Comparison of ENCODE assay signal across 9 mouse cellular contexts in the genomic region with DNA sequence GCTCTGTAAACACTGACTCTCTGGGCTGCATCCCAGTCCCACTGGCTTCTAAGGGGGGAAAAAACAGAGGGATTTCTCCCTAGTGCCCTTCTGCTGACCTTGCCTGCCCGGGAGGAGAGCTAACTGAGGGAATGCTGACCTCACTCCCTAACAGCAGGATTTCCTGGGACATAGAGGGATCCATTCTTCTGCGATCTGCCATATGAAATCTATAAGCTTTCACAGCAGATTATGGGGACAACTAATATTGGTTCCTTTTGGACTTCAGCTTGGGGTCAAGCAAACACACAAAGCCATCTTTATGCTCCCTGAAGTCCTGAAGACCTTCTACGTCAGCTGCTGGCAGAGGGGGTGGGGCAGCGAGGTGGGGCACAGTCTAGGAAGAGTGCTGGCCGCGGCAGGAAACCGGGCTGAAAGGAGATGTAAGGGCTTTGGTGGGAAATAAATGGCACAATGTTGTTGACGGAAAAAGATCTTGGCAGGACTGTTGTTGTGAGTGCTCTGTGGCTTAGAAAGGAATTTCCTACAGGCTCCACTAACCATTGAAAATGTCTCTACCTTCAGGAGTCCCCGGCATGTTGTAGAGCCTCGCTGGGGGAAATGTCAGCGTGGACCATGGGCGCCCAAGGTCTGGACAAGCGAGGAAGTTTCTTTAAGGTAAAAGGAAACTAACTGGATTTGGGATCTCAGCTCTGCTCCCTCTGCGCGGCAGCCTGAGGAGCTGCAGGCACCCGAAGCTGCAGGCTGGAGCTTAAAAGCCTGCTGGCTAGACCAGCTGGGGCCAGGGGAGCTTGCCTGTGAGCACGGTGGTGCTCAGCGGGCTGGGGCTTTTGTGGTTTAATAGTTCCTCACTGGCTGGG.
DNase-seq lines count a peak whose midpoint lies in the region; ATAC-seq and TF ChIP-seq lines count a peak whose summit lies in the region.
"Had no signal": no experiment of that assay in that cellular context is flagged by ENCODE, and none has a peak within 500 bp of the region (broad histone marks: within the 10 kb centered on the region; RNA-seq: fewer than 3 reads in every experiment).

No protein-coding gene starts in this region.

- H3K4me3 ChIP-seq in ES-E14 (ENCODE audit: insufficient read depth in 1 of 2, low read depth in 1 of 2, low read length in 2 of 2, poor library complexity in 1 of 2, severe bottlenecking in 1 of 2), result peak overlapping the region; percentile 38 to 58
- peak overlapping the region; percentile 35 for H3K4me3 ChIP-seq in hindbrain, embryonic 13.5 days
- peak overlapping the region; percentile 67 for H3K4me3 ChIP-seq in small intestine, adult 2 months (ENCODE audit: low read depth, low read length)
- H3K4me3 ChIP-seq: erythroblast, embryonic 14.5 days had no signal

- no peak for DNase-seq in ES-E14 (ENCODE audit: low read depth, low spot score)
- peak; percentile 11 for DNase-seq in cerebellum, adult 9-11 months
- DNase-seq in gastrocnemius, adult 18-20 months (ENCODE audit: low spot score), result peak; percentile 20
- peak; percentile 22 to 31 for DNase-seq in left cerebral cortex, postnatal 14 days (ENCODE audit: low spot score in 2 of 2)
- DNase-seq in thymus, postnatal 10 days (ENCODE audit: low spot score in 2 of 2), result no peak

- H3K36me3 ChIP-seq in ES-E14 (ENCODE audit: control insufficient read depth, insufficient read depth, low read length, poor library complexity, severe bottlenecking), result no peaks in the 10 kb centered on the region
- no peaks in the 10 kb centered on the region for H3K36me3 ChIP-seq in hindbrain, embryonic 13.5 days
- H3K36me3 ChIP-seq in small intestine, adult 2 months (ENCODE audit: control insufficient read depth, insufficient read depth, low read length), result no peaks in the 10 kb centered on the region

- no peaks in the 10 kb centered on the region for H3K9me3 ChIP-seq in ES-E14 (ENCODE audit: control insufficient read depth, insufficient read depth, low read depth, low read length)
- H3K9me3 ChIP-seq in hindbrain, embryonic 13.5 days, result no peaks in the 10 kb centered on the region

- peak overlapping the region; percentile 51 for H3K9ac ChIP-seq in ES-E14 (ENCODE audit: insufficient read depth, low read depth, low read length, poor library complexity, severe bottlenecking)
- H3K9ac ChIP-seq in hindbrain, embryonic 13.5 days, result peak overlapping the region; percentile 21

- H3K27ac ChIP-seq in ES-E14 (ENCODE audit: insufficient read depth, low read depth, low read length, poor library complexity, severe bottlenecking), result peak overlapping the region; percentile 73
- H3K27ac ChIP-seq in hindbrain, embryonic 13.5 days, result peak overlapping the region; percentile 52
- peak overlapping the region; percentile 78 for H3K27ac ChIP-seq in small intestine, adult 2 months (ENCODE audit: insufficient read depth, low read depth, low read length)

- in situ Hi-C loops in ES-E14 (cut with MboI; ENCODE audit: low sequenced_read_pairs in 2 of 2, unreplicated experiment in 2 of 2), result no loop called here

- peak; percentile 75 for ATAC-seq in hindbrain, embryonic 13.5 days (ENCODE audit: low FRiP score)
- peak; percentile 53 for ATAC-seq in megakaryocyte progenitor cell, adult 5-6 weeks (replicated peaks; ENCODE audit: poor library complexity)

- H3K4me1 ChIP-seq in ES-E14 (ENCODE audit: control insufficient read depth in 2 of 2, insufficient read depth in 2 of 2, low read length in 2 of 2, poor library complexity in 1 of 2), result peaks cover 4 to 10% of the 10 kb centered on the region in 2 experiments; a peak in 2 of 4 replicates
- peaks cover 23% of the 10 kb centered on the region for H3K4me1 ChIP-seq in hindbrain, embryonic 13.5 days (replicated peaks)
- H3K4me1 ChIP-seq in small intestine, adult 2 months (ENCODE audit: control insufficient read depth, insufficient read depth, insufficient read length, low read length), result peaks cover 10% of the 10 kb centered on the region; the same call in 1 of the 2 replicates

- TF ChIP-seq POLR2A in small intestine, adult 2 months (IDR thresholded peaks at IDR 0.05; ENCODE audit: low read depth, low read length), result no peak

- TF ChIP-seq CTCF in small intestine, adult 2 months (IDR thresholded peaks at IDR 0.05; ENCODE audit: extremely low read depth, insufficient read length, insufficient replicate concordance, low read depth, low read length), result no peak

- under 1% methylated on average over 18 of the region's 18 CpGs for WGBS in hindbrain, embryonic 13.5 days
- WGBS in small intestine, adult 2 months, result 2% methylated on average over 18 of the region's 18 CpGs

- intact Hi-C loops in left cerebral cortex, postnatal 14 days (cut with DNase I), result no loop called here

- H3K27me3 ChIP-seq in hindbrain, embryonic 13.5 days, result no peaks in the 10 kb centered on the region
- no peaks in the 10 kb centered on the region for H3K27me3 ChIP-seq in small intestine, adult 2 months (ENCODE audit: control insufficient read depth, insufficient read depth, low read length)

- peak overlapping the region; percentile 62 for H3K4me2 ChIP-seq in hindbrain, embryonic 13.5 days

TF ChIP-seq in ES-E14, 5 proteins besides CTCF, POLR2A, EP300 and RAD21:
- no peak for TF ChIP-seq CHD2 (IDR thresholded peaks at IDR 0.05; ENCODE audit: low read depth, low read length)
- no peak for TF ChIP-seq MAFK (IDR thresholded peaks at IDR 0.05; ENCODE audit: insufficient read depth, low read depth, low read length)
- TF ChIP-seq HCFC1 (IDR thresholded peaks at IDR 0.05; ENCODE audit: borderline replicate concordance, insufficient read depth, low read length), result no peak
- TF ChIP-seq ZC3H11A (IDR thresholded peaks at IDR 0.05; ENCODE audit: borderline replicate concordance, low read depth, low read length), result no peak
- TF ChIP-seq ZNF384 (IDR thresholded peaks at IDR 0.05; ENCODE audit: low read depth, low read length), result no peak

Comparison
In these comparisons a context has a peak if more than half of its experiments do, and no peak if none do; other contexts are left out.
1. DNase-seq: peak in cerebellum, adult 9-11 months (single experiment), gastrocnemius, adult 18-20 months (single experiment) and left cerebral cortex, postnatal 14 days (2 of 2); none in ES-E14 (single experiment) and thymus, postnatal 10 days (0 of 2).
2. Peak in every context shown above with its lines, with median percentiles within 50 percentile points of each other: H3K27ac ChIP-seq and H3K4me3 ChIP-seq.